Mouse (Mus musculus): ENCODE results near the gene Nap1l4. TPM values are rescaled to one million over a fixed set of nuclear protein-coding genes. Genes with fewer than 3 reads are reported as not detected.

The Nap1l4 gene
- polyA plus RNA-seq, 1 experiment = 60.3 TPM

DNA sequence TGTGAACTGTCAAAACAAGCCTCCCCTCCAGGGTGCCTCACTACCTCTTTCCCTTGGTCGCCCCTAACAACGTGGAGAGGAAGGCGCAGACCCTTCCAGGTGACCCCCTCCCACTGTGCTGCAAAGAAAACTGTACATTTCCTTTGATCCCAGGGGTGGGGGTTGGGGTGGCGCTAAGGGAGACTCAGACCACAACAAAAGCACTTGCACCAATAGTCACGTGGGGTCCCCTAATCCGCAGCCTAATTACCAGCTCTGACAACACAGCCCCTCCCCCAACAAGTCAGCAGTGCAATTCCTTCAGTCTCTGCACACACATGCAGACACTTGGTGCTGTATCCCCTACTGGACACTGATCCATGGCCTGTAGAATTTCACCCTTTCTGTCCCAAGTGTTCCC, 81.2 kb downstream of the Nap1l4 start:
- Histone ChIP-seq H3K27ac (ENCODE audit: control insufficient read depth, insufficient read depth, low read depth, low read length) (no peak overlapping the region), H3K36me3 (ENCODE audit: control insufficient read depth, insufficient read depth, low read length) (no peaks in the 10 kb centered on the region), H3K27me3 (ENCODE audit: control insufficient read depth, insufficient read depth, low read length) (no peaks in the 10 kb centered on the region), H3K4me3 (ENCODE audit: control insufficient read depth, low read depth, low read length) (no peak overlapping the region), H3K4me1 (ENCODE audit: control insufficient read depth, insufficient read depth, low read length) (peaks cover 26% of the 10 kb centered on the region)
- TF ChIP-seq CTCF (IDR thresholded peaks at IDR 0.05; ENCODE audit: control insufficient read depth, insufficient read depth, insufficient replicate concordance, low read depth, low read length) = no peak

DNA sequence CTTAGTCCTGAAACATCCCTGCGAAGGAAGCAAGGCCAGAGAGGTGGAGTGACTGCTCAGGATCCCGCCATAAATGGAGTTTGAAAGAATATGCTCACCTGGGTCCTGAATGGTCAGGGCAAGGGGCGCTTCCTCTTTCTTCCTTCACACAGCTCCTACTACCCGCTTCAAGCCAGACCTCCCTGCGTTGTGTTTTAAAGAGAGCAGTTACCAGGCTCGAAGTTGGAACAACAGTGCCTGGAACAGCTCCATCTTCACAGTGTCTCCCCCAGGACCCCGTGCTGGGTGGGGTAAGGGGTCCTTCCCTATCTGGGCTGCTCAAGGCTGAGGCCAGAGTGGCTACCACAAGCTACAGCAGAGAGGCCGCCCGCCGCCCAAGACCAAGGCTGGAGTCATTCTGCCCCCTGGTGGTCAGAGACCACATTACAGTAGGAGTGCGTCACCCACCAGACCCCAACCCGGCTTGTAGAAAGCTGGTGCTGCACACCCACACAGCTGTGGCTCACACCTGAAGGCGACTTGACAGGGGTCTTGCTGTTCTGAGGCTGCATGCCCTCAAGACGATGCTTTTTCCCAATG, 82.7 kb downstream of the Nap1l4 start:
- H3K4me1 ChIP-seq (ENCODE audit: control insufficient read depth, insufficient read depth, low read length) = peaks cover 29% of the 10 kb centered on the region
- H3K27ac ChIP-seq (ENCODE audit: control insufficient read depth, insufficient read depth, low read depth, low read length) = no peak overlapping the region
- H3K36me3 ChIP-seq (ENCODE audit: control insufficient read depth, insufficient read depth, low read length) = no peaks in the 10 kb centered on the region

DNA sequence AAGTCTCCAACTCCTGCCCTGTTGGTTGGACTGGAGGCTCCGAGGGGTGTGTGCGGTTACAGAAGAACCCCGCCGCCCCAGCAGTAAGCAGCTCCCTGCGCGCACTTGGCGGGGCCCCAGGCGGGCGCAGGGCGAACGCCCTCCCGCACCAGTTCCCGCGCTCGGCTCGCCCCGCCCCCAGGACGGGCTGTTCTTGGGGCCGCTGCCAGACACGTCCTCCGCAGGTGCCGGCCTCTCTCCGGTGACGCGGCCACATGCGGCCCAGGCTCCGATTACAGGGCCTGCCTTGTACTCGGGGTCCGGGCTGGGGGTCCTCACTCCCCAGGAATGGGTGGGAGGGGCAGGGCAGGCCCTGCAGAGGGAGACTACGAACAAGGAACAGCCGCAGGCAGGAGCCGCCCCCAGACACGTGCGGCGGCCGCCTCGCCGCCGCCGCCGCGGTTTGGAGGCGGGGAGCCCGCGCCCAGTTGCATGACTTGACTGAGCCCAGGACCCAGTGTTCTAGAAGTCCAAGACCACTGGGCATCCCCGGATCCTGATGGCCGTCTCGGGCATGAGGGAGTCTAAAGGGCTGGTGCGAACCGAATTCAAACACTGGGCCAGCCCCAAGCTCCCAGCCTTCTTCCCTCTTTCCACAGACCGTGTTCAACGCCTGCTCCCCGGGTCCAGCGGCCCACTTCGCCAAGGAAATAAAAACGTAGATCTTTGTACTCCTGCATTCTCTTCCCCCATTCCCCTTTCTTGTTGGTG, 83.9 kb downstream of the Nap1l4 start:
- Histone ChIP-seq H3K36me3 (ENCODE audit: control insufficient read depth, insufficient read depth, low read length) (no peaks in the 10 kb centered on the region), H3K4me1 (ENCODE audit: control insufficient read depth, insufficient read depth, low read length) (peaks cover 34% of the 10 kb centered on the region), H3K27me3 (ENCODE audit: control insufficient read depth, insufficient read depth, low read length) (no peaks in the 10 kb centered on the region), H3K4me3 (ENCODE audit: control insufficient read depth, low read depth, low read length) (peak overlapping the region; percentile 78), H3K27ac (ENCODE audit: control insufficient read depth, insufficient read depth, low read depth, low read length) (no peak overlapping the region)
- TF ChIP-seq POLR2A (IDR thresholded peaks at IDR 0.05; ENCODE audit: control insufficient read depth, low read depth, low read length) = no peak
- TF ChIP-seq CTCF (IDR thresholded peaks at IDR 0.05; ENCODE audit: control insufficient read depth, insufficient read depth, insufficient replicate concordance, low read depth, low read length) = no peak

More for the DNA sequence above, 82.7 kb downstream of the Nap1l4 start:
- TF ChIP-seq POLR2A (IDR thresholded peaks at IDR 0.05; ENCODE audit: control insufficient read depth, low read depth, low read length) (no peak), CTCF (IDR thresholded peaks at IDR 0.05; ENCODE audit: control insufficient read depth, insufficient read depth, insufficient replicate concordance, low read depth, low read length) (peak; percentile 97)
- H3K4me3 ChIP-seq (ENCODE audit: control insufficient read depth, low read depth, low read length) = peak overlapping the region; percentile 78
- no peaks in the 10 kb centered on the region for H3K27me3 ChIP-seq (ENCODE audit: control insufficient read depth, insufficient read depth, low read length)

DNA sequence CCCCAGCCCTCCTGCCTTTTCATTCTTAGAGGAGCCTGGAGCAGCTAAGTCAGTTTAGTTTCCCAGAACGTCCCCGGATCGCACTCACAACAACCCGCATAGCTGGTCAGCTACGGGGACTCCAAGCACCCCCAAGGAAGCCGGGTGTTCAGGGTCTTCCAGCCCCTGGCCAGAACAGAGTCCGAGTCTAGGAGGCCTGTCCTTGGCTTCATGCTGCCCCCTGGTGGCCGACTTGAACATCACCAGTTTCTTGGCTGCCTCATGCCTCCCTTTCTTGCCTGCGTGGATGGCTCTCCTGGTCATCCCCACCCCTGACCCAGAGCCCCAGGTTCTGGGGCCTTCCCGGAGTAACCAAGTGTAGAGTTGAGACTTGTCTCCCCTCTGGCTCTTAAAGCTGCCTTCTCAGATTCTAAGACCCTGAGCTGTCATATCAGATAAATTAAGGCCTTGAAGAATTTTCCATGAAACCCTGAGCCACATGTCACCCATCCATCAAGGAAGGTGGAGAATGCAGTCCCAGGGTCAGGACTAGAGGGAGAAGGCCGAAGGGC, 85.0 kb downstream of the Nap1l4 start:
- peaks cover 44% of the 10 kb centered on the region for H3K4me1 ChIP-seq (ENCODE audit: control insufficient read depth, insufficient read depth, low read length)
- no peaks in the 10 kb centered on the region for H3K36me3 ChIP-seq (ENCODE audit: control insufficient read depth, insufficient read depth, low read length)
- H3K27ac ChIP-seq (ENCODE audit: control insufficient read depth, insufficient read depth, low read depth, low read length) = no peak overlapping the region
- no peak overlapping the region for H3K4me3 ChIP-seq (ENCODE audit: control insufficient read depth, low read depth, low read length)
- no peak for TF ChIP-seq POLR2A (IDR thresholded peaks at IDR 0.05; ENCODE audit: control insufficient read depth, low read depth, low read length)
- TF ChIP-seq CTCF (IDR thresholded peaks at IDR 0.05; ENCODE audit: control insufficient read depth, insufficient read depth, insufficient replicate concordance, low read depth, low read length) = peak; percentile 85
- peaks cover 4% of the 10 kb centered on the region; the same call in 1 of the 2 replicates for H3K27me3 ChIP-seq (ENCODE audit: control insufficient read depth, insufficient read depth, low read length)

Other genes with a start within 250 kb of the Nap1l4 start
- gene Cdkn1c, start 88.1 kb downstream of the Nap1l4 start, polyA plus RNA-seq (2012; rRNA removed) = 41.7 and 45.9 TPM in 2 replicates
- gene Slc22a18, start 75.4 kb downstream of the Nap1l4 start, polyA plus RNA-seq (2012; rRNA removed) = 38.0 and 41.9 TPM in 2 replicates
- 0.35 and 0.40 TPM in 2 replicates for gene Phlda2, start 46.0 kb downstream of the Nap1l4 start, polyA plus RNA-seq (2012; rRNA removed)
- 14.5 TPM in 2 replicates for gene Cars, start 51.0 kb upstream of the Nap1l4 start, polyA plus RNA-seq (2012; rRNA removed)
- gene Tnfrsf26, start 79.6 kb upstream of the Nap1l4 start, polyA plus RNA-seq (2012; rRNA removed) = not detected in 2 replicates
- gene Tnfrsf22, start 100.6 kb upstream of the Nap1l4 start, polyA plus RNA-seq (2012; rRNA removed) = 0.87 and 0.88 TPM in 2 replicates
- gene Tnfrsf23, start 136.8 kb upstream of the Nap1l4 start, polyA plus RNA-seq (2012; rRNA removed) = 0.60 and 0.63 TPM in 2 replicates
- gene Osbpl5, start 207.9 kb upstream of the Nap1l4 start, polyA plus RNA-seq (2012; rRNA removed) = 7.9 and 8.4 TPM in 2 replicates
- not detected in 2 replicates for gene Mrgprg, start 217.9 kb upstream of the Nap1l4 start, polyA plus RNA-seq (2012; rRNA removed)
- 0.11 and 0.18 TPM in 2 replicates for gene Mrgpre, start 235.4 kb upstream of the Nap1l4 start, polyA plus RNA-seq (2012; rRNA removed)

All from testis, adult 2 months (tissue).